Mouse (Mus musculus) forebrain, embryonic 14.5 days (tissue): ENCODE results near the gene Irgm2. TPM values are rescaled to one million over a fixed set of nuclear protein-coding genes. Genes with fewer than 3 reads are reported as not detected.
A peak's percentile ranks its signal among the peaks of the same experiment; 100 is the strongest.
"Not testable (repeated sequence)": the region's sequence is repeated elsewhere in the genome, so short reads cannot be mapped to it uniquely, and the experiment has no call there.

Experiments
- ATAC-seq: fragments of 200-750 bp; cut with Nextera tagmentation; 2 replicates; pipeline ENCODE4 v1.8.0; 2017; ENCODE audit warnings: mild to moderate bottlenecking, moderate library complexity
- DNase-seq: peaks from one replicate; pipeline ENCODE4 v3.0.0-alpha.2; 2015; ENCODE audit warnings: low spot score
- H3K27ac ChIP-seq: fragments of 300-500 bp; sonication (generic); 2 replicates; pipeline ENCODE4 v1.5.1; 2014; ENCODE audit warnings: low read depth, mild to moderate bottlenecking, control low read depth, low read length, moderate library complexity
- H3K27me3 ChIP-seq: fragments of 300-500 bp; sonication (generic); replicated peaks from 2 replicates; pipeline ENCODE4 v1.6.1; 2014; ENCODE audit warnings: low read length, control low read depth, mixed read lengths; ENCODE audit not compliant: control insufficient read depth, insufficient read depth
- H3K36me3 ChIP-seq: fragments of 300-500 bp; sonication (generic); 2 replicates; pipeline ENCODE4 v1.6.1; 2014; ENCODE audit warnings: low read length, control low read depth; ENCODE audit not compliant: control insufficient read depth, insufficient read depth
- H3K4me1 ChIP-seq: fragments of 300-500 bp; sonication (generic); 2 replicates; pipeline ENCODE4 v1.6.1; 2014; ENCODE audit warnings: antibody characterized with exemption, low read length, control low read depth; ENCODE audit not compliant: control insufficient read depth, insufficient read depth
- H3K4me2 ChIP-seq: fragments of 300-500 bp; sonication (generic); 2 replicates; pipeline ENCODE4 v1.6.1; 2014; ENCODE audit warnings: mild to moderate bottlenecking, control low read depth, low read length
- H3K4me3 ChIP-seq: fragments of 300-500 bp; sonication (generic); 2 replicates; pipeline ENCODE4 v1.5.1; 2014; ENCODE audit warnings: low read depth, low read length, control low read depth
- H3K9ac ChIP-seq: fragments of 300-500 bp; sonication (generic); 2 replicates; pipeline ENCODE4 v1.6.1; 2014; ENCODE audit warnings: mild to moderate bottlenecking, low read length, control low read depth, moderate library complexity
- H3K9me3 ChIP-seq: fragments of 300-500 bp; sonication (generic); replicated peaks from 2 replicates; pipeline ENCODE4 v1.6.1; 2016; ENCODE audit warnings: low read length, control low read depth, mixed read lengths; ENCODE audit not compliant: control insufficient read depth
- WGBS: fragments of 180-500 bp; shearing (Covaris S2); extraction: QIAGEN DNeasy Blood & Tissue Kit; methylation state at CpG from one replicate; pipeline ENCODE4 v1.1.7; 2014; 5-methylcytosine and 5-hydroxymethylcytosine counted together
- polyA plus RNA-seq: library from polyadenylated mRNA; unstranded; fragments of >200 nt; fragmentation: Nextera tagmentation; extraction: Ambion mirVana; gene quantifications from 2 replicates; pipeline ENCODE4 v1.2.1, GENCODE M21; 2014

Gene Irgm2
- polyA plus RNA-seq, 1 experiment from 2014 or later: 0.63 TPM

GRCm38 (mm10) chr11:58201052-58201451, 1.6 kb downstream of the Irgm2 start:
- no peak overlapping the region for H3K27ac ChIP-seq
- no peaks in the 10 kb centered on the region for H3K27me3 ChIP-seq
- DNase-seq (no peak), ATAC-seq (no peak)
- H3K9me3 ChIP-seq: no peaks in the 10 kb centered on the region
- 86% methylated on average over 12 of the region's 12 CpGs for WGBS
- H3K36me3 ChIP-seq: no peaks in the 10 kb centered on the region
- no peak overlapping the region for H3K4me2 ChIP-seq
- no peak overlapping the region for H3K4me3 ChIP-seq
- no peak overlapping the region for H3K9ac ChIP-seq
- no peaks in the 10 kb centered on the region for H3K4me1 ChIP-seq

GRCm38 (mm10) chr11:58210321-58210886, 11.0 kb downstream of the Irgm2 start:
- Histone ChIP-seq H3K27ac (no peak overlapping the region), H3K9me3 (no peaks in the 10 kb centered on the region), H3K4me1 (no peaks in the 10 kb centered on the region), H3K9ac (no peak overlapping the region), H3K4me2 (no peak overlapping the region), H3K36me3 (no peaks in the 10 kb centered on the region), H3K27me3 (0 out of 2 replicates have a peak, but pooled peaks cover 6% of the 10 kb centered on the region), H3K4me3 (no peak overlapping the region)
- no peak for ATAC-seq
- DNase-seq: no peak
- 94% methylated on average over 1 of the region's 1 CpGs for WGBS

GRCm38 (mm10) chr11:58211062-58211681, 11.8 kb downstream of the Irgm2 start:
- Histone ChIP-seq H3K4me2 (no peak overlapping the region), H3K9me3 (no peaks in the 10 kb centered on the region), H3K4me3 (no peak overlapping the region), H3K27me3 (0 out of 2 replicates have a peak, but pooled peaks cover 6% of the 10 kb centered on the region), H3K9ac (no peak overlapping the region), H3K36me3 (no peaks in the 10 kb centered on the region), H3K4me1 (no peaks in the 10 kb centered on the region), H3K27ac (no peak overlapping the region)
- WGBS: 18% methylated on average over 9 of the region's 9 CpGs
- ATAC-seq (no peak), DNase-seq (no peak)

GRCm38 (mm10) chr11:58211682-58212067, 12.3 kb downstream of the Irgm2 start:
- Histone ChIP-seq H3K27me3 (0 out of 2 replicates have a peak, but pooled peaks cover 6% of the 10 kb centered on the region), H3K36me3 (no peaks in the 10 kb centered on the region), H3K9me3 (no peaks in the 10 kb centered on the region), H3K27ac (no peak overlapping the region), H3K4me3 (no peak overlapping the region), H3K9ac (no peak overlapping the region), H3K4me1 (no peaks in the 10 kb centered on the region), H3K4me2 (no peak overlapping the region)
- no peak for DNase-seq
- 10% methylated on average over 2 of the region's 2 CpGs for WGBS
- ATAC-seq: no peak

GRCm38 (mm10) chr11:58213673-58214342, 14.4 kb downstream of the Irgm2 start:
- Histone ChIP-seq H3K9ac (no peak overlapping the region), H3K4me1 (no peaks in the 10 kb centered on the region), H3K27me3 (0 out of 2 replicates have a peak, but pooled peaks cover 6% of the 10 kb centered on the region), H3K4me3 (no peak overlapping the region), H3K4me2 (no peak overlapping the region), H3K9me3 (no peaks in the 10 kb centered on the region), H3K36me3 (no peaks in the 10 kb centered on the region), H3K27ac (no peak overlapping the region)
- no peak for DNase-seq
- no peak for ATAC-seq
- 81% methylated on average over 7 of the region's 7 CpGs for WGBS

GRCm38 (mm10) chr11:58214391-58215048, 15.1 kb downstream of the Irgm2 start:
- 57% methylated on average over 16 of the region's 17 CpGs for WGBS
- DNase-seq (no peak), ATAC-seq (no peak)
- peak overlapping the region; percentile 33; the same call in 1 of the 2 replicates for H3K4me2 ChIP-seq
- H3K9ac ChIP-seq: no peak overlapping the region
- H3K27ac ChIP-seq: no peak overlapping the region
- no peaks in the 10 kb centered on the region for H3K4me1 ChIP-seq
- H3K27me3 ChIP-seq: 0 out of 2 replicates have a peak, but pooled peaks cover 6% of the 10 kb centered on the region
- H3K36me3 ChIP-seq: no peaks in the 10 kb centered on the region
- H3K9me3 ChIP-seq: no peaks in the 10 kb centered on the region
- H3K4me3 ChIP-seq: no peak overlapping the region; the same call in 1 of the 2 replicates

- DNase-seq, H3K4me1 ChIP-seq, H3K36me3 ChIP-seq, H3K9me3 ChIP-seq, H3K9ac ChIP-seq, H3K27me3 ChIP-seq, H3K4me2 ChIP-seq, H3K27ac ChIP-seq, ATAC-seq, H3K4me3 ChIP-seq: not testable (repeated sequence)
- WGBS: 55% methylated on average over 2 of the region's 3 CpGs
Measured at GRCm38 (mm10) chr11:58215049-58215430, 15.6 kb downstream of the Irgm2 start.

GRCm38 (mm10) chr11:58215814-58216213, 16.4 kb downstream of the Irgm2 start:
- no peaks in the 10 kb centered on the region for H3K4me1 ChIP-seq
- H3K9ac ChIP-seq: no peak overlapping the region
- no peak overlapping the region for H3K4me2 ChIP-seq
- H3K4me3 ChIP-seq: no peak overlapping the region
- H3K27ac ChIP-seq: no peak overlapping the region
- no peak for DNase-seq
- H3K27me3 ChIP-seq: 0 out of 2 replicates have a peak, but pooled peaks cover 3% of the 10 kb centered on the region
- H3K9me3 ChIP-seq: no peaks in the 10 kb centered on the region
- 84% methylated on average over 5 of the region's 5 CpGs for WGBS
- ATAC-seq: no peak
- no peaks in the 10 kb centered on the region for H3K36me3 ChIP-seq
